Mouse (Mus musculus) embryonic fibroblast, embryonic 13.5 days (primary cell): ENCODE results near the gene Slc22a17. TPM values are rescaled to one million over a fixed set of nuclear protein-coding genes. Genes with fewer than 3 reads are reported as not detected.
A peak's percentile ranks its signal among the peaks of the same experiment; 100 is the strongest.

ENCODE experiments used
- H3K27ac ChIP-seq: 2 replicates; pipeline ENCODE4 v1.5.1; 2012; ENCODE audit warnings: low read length, control low read depth, inconsistent platforms; ENCODE audit not compliant: insufficient read depth
- H3K4me1 ChIP-seq: 2 replicates; pipeline ENCODE4 v1.6.1; 2011; ENCODE audit warnings: low read length; ENCODE audit not compliant: control insufficient read depth, insufficient read depth
- H3K4me3 ChIP-seq: 2 replicates; pipeline ENCODE4 v1.5.1; 2011; ENCODE audit warnings: mild to moderate bottlenecking, control low read depth, low read length; ENCODE audit not compliant: insufficient read depth
- CTCF ChIP-seq: IDR thresholded peaks from 2 replicates; pipeline ENCODE4 v1.5.1; 2011; ENCODE audit warnings: mild to moderate bottlenecking, control low read depth, low read length, moderate library complexity, borderline replicate concordance; ENCODE audit not compliant: insufficient read depth
- POLR2A ChIP-seq: IDR thresholded peaks from 2 replicates; pipeline ENCODE4 v1.6.1; 2011; ENCODE audit warnings: low read depth, mild to moderate bottlenecking, control low read depth, low read length, moderate library complexity
- polyA plus RNA-seq: library from polyadenylated mRNA; stranded (reverse); fragments of >200 nt; gene quantifications from 2 replicates; pipeline ENCODE4 v1.2.4, GENCODE M21; 2011; ENCODE audit warnings: low read depth; ENCODE audit not compliant: missing spikeins, insufficient read length

The Slc22a17 gene
- polyA plus RNA-seq, 1 experiment, result 20.9 TPM

GRCm38 (mm10) chr14:54927296-54927695, 14.4 kb upstream of the Slc22a17 start:
- Histone ChIP-seq H3K27ac (peak overlapping the region; percentile 83), H3K4me3 (no peak overlapping the region), H3K4me1 (peaks cover 6% of the 10 kb centered on the region; the same call in 1 of the 2 replicates)
- TF ChIP-seq CTCF (no peak), POLR2A (no peak)

DNA sequence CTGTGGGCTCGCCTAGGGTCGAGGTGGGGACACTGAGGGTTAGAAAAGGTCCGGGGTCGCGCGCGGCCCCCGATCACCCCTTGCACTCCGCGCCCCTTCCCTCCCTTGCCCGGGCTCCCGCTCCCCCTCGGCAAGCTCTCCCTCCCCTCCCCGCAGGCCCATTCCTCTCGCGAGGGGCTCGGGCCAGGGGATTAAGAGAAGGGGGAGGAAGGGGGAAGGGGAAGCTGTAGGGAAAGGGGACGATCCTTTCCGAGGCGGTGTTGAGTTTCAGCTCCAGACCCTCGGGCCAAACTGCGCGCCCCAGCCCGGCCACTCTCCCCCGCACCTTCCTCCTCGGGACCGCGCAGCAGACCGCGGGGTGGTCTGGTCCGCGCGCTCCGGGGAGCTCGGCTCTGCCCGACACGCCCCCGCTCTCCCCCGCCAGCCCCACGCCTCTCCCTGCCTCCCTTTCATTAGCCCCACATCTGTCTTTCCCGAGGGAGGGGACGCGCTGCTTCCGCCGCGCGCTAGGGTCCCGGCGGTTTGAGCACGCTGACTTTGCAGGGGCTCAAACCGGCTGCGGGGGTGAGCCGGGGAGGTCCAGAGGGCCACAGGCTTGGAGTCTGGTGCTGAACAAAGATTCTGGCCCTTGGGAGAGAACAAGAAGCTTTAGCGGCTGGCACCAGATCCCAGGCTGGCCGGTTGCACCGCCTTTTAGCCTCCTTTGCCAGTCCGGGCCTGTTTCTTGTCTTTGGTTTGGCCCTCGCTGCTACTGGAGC, 13.6 kb upstream of the Slc22a17 start:
- TF ChIP-seq POLR2A, result peak; percentile 24
- TF ChIP-seq CTCF, result no peak
- H3K4me1 ChIP-seq, result peaks cover 6% of the 10 kb centered on the region; the same call in 1 of the 2 replicates
- peak overlapping the region; percentile 83 for H3K27ac ChIP-seq
- peak overlapping the region; percentile 18 for H3K4me3 ChIP-seq

DNA sequence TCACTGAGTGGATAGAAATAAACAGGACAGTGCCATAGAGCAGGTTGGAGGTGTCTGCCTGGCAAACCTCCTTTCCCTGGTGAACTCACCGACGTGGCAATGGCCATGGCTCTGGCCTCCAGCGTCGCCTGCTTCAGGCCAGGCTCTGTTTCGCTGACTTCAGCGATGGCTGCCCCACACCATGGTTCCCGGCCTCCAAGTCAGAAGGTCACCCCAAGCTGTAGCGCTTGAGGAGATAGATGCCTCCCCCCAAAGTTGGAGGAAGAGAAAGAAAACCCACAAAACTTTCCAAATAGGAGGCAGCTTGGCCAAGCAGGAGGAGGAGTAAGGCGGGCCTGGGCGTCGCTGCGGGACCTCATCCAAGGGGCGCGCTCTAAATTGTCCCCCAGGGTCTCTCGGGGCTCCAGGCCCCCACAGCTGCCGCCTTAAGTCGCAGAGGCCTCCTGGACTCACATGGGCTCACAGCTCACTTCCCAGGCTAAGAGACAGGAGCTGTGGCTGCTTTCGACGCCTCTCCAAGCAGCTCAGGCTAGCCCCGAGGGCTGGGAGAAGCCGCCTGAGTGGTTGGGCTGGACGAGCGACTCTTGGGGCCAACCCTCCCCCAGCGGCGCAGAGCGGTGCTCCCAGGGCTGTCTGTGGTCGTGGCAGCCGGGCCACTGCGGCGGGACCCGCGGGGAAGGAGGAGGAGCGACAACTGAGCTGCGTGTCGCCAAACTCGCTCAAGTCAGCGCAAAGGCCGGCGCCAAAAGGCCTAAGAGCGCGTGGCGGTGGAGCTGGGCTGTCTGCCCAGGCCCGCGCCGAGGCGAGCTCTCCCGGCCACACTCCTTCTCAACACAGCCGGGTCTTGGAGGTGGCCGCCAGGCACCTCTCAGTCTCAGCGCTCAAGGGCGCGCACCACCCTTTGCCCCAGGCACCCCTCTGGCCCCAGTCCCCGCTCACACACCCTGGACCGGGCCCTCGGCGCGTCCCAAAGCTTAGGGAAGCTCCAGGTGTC, 12.7 kb upstream of the Slc22a17 start, which contains the start of gene Efs:
Gene Efs, minus strand, starts transcription at position 778 of the 994 bp plus-strand sequence.
- Histone ChIP-seq H3K4me1 (peaks cover 6% of the 10 kb centered on the region; the same call in 1 of the 2 replicates), H3K4me3 (peak within 1 kb of the TSS; percentile 18), H3K27ac (peak within 1 kb of the TSS; percentile 83)
- TF ChIP-seq CTCF (no peak), POLR2A (peak; percentile 75)

- Histone ChIP-seq H3K27ac (peak overlapping the region; percentile 83), H3K4me3 (peak overlapping the region; percentile 8; the same call in 1 of the 2 replicates), H3K4me1 (no peaks in the 10 kb centered on the region)
- TF ChIP-seq POLR2A, result peak; percentile 58
- TF ChIP-seq CTCF, result no peak
These were observed 11.9 kb upstream of the Slc22a17 start for GRCm38 (mm10) chr14:54924641-54925348.

DNA sequence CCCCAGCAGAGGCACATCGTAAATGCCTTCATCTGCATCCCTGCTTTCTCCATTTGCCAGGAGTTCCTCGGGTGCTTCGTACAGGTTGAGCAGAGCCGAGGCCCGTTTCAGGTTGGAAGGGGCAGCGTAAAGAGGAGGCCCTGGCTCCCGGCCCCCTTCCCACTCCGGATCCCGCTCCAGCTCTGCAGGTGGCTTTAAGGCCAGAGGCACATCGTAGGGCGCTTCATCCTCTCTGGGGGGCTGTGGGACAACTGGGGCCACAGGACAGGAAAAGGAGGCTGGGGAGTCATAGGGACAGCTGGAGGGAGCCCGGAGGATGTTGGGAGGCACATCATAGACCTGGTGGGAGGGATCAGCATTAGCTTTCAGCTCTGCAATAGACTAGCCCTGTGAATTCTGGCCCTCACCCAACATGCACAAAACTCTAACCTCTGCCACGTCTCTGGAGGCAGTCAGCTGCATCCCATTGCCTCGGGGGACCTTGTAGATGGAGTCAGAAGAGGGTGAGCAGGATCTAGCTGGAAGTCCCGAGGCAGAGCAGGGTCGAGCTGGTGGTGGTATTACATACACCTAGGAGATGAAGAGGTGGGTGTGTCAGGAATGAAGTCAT, 7.2 kb upstream of the Slc22a17 start:
- no peaks in the 10 kb centered on the region for H3K4me1 ChIP-seq
- H3K4me3 ChIP-seq, result no peak overlapping the region
- no peak overlapping the region for H3K27ac ChIP-seq
- TF ChIP-seq CTCF (no peak), POLR2A (no peak)

DNA sequence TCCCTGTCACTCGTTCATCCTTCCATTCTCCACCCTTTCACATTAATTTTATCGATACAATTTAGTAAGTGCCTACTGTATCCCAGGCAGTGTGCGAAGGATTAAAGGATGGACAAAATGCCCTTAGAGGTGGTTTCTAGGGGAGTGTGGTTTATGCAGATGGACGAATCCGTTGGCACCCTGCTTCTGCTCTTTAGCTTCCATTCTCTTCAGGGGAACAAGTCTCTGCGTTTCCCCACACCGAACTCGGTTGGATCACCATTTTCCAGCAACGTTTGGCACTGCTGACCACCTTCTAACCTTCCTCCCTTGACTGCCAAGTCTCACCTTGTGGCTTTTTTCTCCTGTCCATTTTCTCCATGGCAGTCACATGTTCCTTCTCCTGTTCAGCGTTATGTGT, 411 bp upstream of the Slc22a17 start:
- Histone ChIP-seq H3K4me3 (peak overlapping the region; percentile 67), H3K27ac (no peak overlapping the region), H3K4me1 (no peaks in the 10 kb centered on the region)
- TF ChIP-seq CTCF, result no peak
- no peak for TF ChIP-seq POLR2A

DNA sequence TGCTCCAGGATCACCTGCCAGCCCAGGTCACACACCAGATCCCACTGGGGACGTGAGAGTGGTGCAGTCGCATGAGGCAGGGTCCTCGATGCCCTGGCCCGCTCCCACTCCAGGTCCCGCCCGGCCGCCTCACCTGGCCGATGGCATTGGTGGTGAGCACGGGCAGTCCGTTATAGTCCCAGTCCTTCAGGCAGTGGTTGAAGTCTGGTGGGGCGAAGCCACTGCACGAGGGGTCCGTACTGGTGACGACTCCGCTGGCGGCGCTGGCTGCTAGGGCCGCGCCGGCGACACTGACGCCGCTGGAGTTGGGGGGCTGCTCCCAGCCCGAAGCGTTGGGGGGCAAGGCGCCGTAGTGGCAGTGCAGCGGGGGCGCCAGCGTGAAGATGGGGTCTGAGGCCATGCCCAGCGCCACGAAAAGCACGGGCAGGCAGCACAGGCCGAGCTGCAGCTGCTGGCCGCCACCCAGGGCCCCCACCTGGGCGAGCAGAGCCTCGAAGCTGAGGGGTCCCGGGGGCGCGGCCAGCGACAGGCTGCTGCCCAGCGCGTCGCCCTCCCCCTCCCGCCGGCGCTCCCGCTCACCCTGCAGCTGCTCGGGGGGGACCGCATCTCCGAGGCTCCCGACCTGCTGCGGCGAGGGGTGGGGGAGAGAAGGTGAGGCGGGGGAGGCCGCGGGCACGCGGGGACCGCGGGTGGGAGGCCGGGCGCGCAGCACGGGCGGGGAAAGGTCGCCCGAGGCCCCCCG, 652 bp downstream of the Slc22a17 start:
- Histone ChIP-seq H3K4me3 (peak overlapping the region; percentile 67), H3K27ac (no peak overlapping the region), H3K4me1 (no peaks in the 10 kb centered on the region)
- TF ChIP-seq POLR2A (no peak), CTCF (no peak)

GRCm38 (mm10) chr14:54908682-54909081, 4.2 kb downstream of the Slc22a17 start:
- Histone ChIP-seq H3K4me1 (no peaks in the 10 kb centered on the region), H3K4me3 (no peak overlapping the region), H3K27ac (no peak overlapping the region)
- TF ChIP-seq CTCF (no peak), POLR2A (no peak)
